Mouse (Mus musculus) thymus, adult 2 months (tissue): ENCODE measurements at regions not wholly inside any gene's neighbourhood (a gene's known extent, or its start where the extent isn't known, plus 50 kb on each side); places are given as distances from the start of the nearest gene placed in this dataset.

Source experiments
- DNase-seq: peaks from one replicate; pipeline ENCODE4 v3.0.0; 2021
- H3K27ac ChIP-seq: fragments of 200-500 bp; 2 replicates; pipeline ENCODE4 v1.5.1; 2012; ENCODE audit warnings: low read length, control low read depth; ENCODE audit not compliant: control insufficient read depth, insufficient read depth
- H3K27me3 ChIP-seq: fragments of 200-500 bp; 2 replicates; pipeline ENCODE4 v1.6.1; 2012; ENCODE audit warnings: mild to moderate bottlenecking, low read length, moderate library complexity, mixed read lengths; ENCODE audit not compliant: control insufficient read depth, insufficient read depth
- H3K36me3 ChIP-seq: fragments of 200-500 bp; 2 replicates; pipeline ENCODE4 v1.6.1; 2012; ENCODE audit warnings: mild to moderate bottlenecking, low read length, moderate library complexity; ENCODE audit not compliant: control insufficient read depth, insufficient read depth
- H3K4me1 ChIP-seq: fragments of 200-500 bp; replicated peaks from 2 replicates; pipeline ENCODE4 v1.6.1; 2012; ENCODE audit warnings: low read length; ENCODE audit not compliant: control insufficient read depth, insufficient read depth
- H3K4me3 ChIP-seq: fragments of 200-500 bp; 2 replicates; pipeline ENCODE4 v1.5.1; 2012; ENCODE audit warnings: mild to moderate bottlenecking, low read length, control low read depth, moderate library complexity; ENCODE audit not compliant: control insufficient read depth, insufficient read depth
- CTCF ChIP-seq: fragments of 200-500 bp; IDR thresholded peaks from 2 replicates; pipeline ENCODE4 v1.5.1; 2012; ENCODE audit warnings: mild to moderate bottlenecking, control low read depth, low read length, moderate library complexity, borderline replicate concordance; ENCODE audit not compliant: control insufficient read depth, poor library complexity, insufficient read depth; ENCODE audit errors: extremely low read depth
- POLR2A ChIP-seq: fragments of 200-500 bp; IDR thresholded peaks from 2 replicates; pipeline ENCODE4 v1.6.1; 2012; ENCODE audit warnings: mild to moderate bottlenecking, low read length, control low read depth, moderate library complexity; ENCODE audit not compliant: control insufficient read depth, poor library complexity, insufficient read depth; ENCODE audit errors: extremely low read depth
- WGBS: fragments of 180-500 bp; shearing (Covaris S2); methylation state at CpG from one replicate; pipeline ENCODE4 v1.1.7; 2018; 5-methylcytosine and 5-hydroxymethylcytosine counted together

- Histone ChIP-seq H3K4me1 (no peaks in the 10 kb centered on the region), H3K27me3 (no peaks in the 10 kb centered on the region), H3K36me3 (no peaks in the 10 kb centered on the region), H3K27ac (no peak overlapping the region), H3K4me3 (no peak overlapping the region)
- TF ChIP-seq CTCF = no peak
- no peak for TF ChIP-seq POLR2A
- WGBS = 92% methylated on average over 9 of the region's 9 CpGs
- no peak for DNase-seq
Measured at GRCm38 (mm10) chr17:9848559-9849357, 179.2 kb upstream of the Pabpc6 start.

- TF ChIP-seq POLR2A = no peak
- TF ChIP-seq CTCF = no peak
Measured at GRCm38 (mm10) chr17:9845451-9846075, 176.0 kb upstream of the Pabpc6 start.

DNA sequence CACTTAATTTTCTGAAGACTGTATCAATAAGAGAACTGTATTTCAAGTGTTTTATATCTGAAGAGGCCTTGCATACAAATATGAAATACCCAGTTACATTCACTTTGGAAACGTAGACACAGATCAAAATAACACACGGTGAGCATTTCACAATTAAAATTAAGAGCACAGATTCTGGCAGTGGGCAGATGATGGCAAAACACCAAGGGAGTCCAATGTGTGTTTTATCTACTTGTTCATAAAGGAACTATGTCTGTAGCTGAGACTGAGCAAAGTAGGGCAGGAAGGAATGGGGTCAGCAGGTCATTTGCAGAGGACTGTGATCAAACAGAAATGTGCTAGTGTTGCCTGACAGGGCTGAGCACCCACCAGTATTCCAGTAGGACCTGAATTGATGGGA is 171.6 kb upstream of the Pabpc6 start:
- Histone ChIP-seq H3K4me3 (no peak overlapping the region), H3K4me1 (no peaks in the 10 kb centered on the region), H3K36me3 (no peaks in the 10 kb centered on the region), H3K27ac (no peak overlapping the region), H3K27me3 (no peaks in the 10 kb centered on the region)
- 95% methylated on average over 2 of the region's 2 CpGs for WGBS
- TF ChIP-seq CTCF (no peak), POLR2A (no peak)
- no peak for DNase-seq

More at GRCm38 (mm10) chr17:9845451-9846075, 176.0 kb upstream of the Pabpc6 start:
- 71% methylated on average over 4 of the region's 4 CpGs for WGBS
- Histone ChIP-seq H3K27ac (no peak overlapping the region), H3K36me3 (no peaks in the 10 kb centered on the region), H3K4me1 (no peaks in the 10 kb centered on the region), H3K27me3 (no peaks in the 10 kb centered on the region), H3K4me3 (no peak overlapping the region)
- no peak for DNase-seq

DNA sequence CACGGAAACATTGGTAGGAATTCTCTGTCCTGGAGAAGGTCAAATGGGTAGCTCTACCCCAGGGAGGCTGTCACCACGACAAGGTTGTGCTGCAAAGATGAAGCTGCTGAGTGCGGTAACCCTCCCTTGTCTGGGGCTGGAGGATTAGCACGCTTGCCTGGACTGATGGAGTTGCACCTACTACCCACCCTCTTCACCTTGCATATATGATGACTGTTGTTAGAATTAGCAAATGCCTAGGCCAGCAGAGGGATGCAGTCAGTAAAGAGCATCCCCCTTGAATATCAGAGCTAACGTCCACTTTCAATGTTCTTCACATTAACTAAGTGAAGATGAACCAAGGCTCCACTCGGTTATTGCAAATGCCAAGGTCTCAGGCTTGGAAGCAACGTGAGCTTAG is 169.7 kb upstream of the Pabpc6 start:
- no peak overlapping the region for H3K27ac ChIP-seq
- H3K36me3 ChIP-seq = no peaks in the 10 kb centered on the region
- TF ChIP-seq POLR2A (no peak), CTCF (no peak)
- no peak overlapping the region for H3K4me3 ChIP-seq
- H3K4me1 ChIP-seq = no peaks in the 10 kb centered on the region
- WGBS = 93% methylated on average over 7 of the region's 7 CpGs
- DNase-seq = no peak
- H3K27me3 ChIP-seq = no peaks in the 10 kb centered on the region

- WGBS = 92% methylated on average over 7 of the region's 7 CpGs
Measured at GRCm38 (mm10) chr17:9836995-9837842, 167.7 kb upstream of the Pabpc6 start.

GRCm38 (mm10) chr17:9829895-9830294 is 160.4 kb upstream of the Pabpc6 start:
- Histone ChIP-seq H3K27me3 (no peaks in the 10 kb centered on the region), H3K36me3 (no peaks in the 10 kb centered on the region), H3K4me1 (no peaks in the 10 kb centered on the region), H3K27ac (no peak overlapping the region), H3K4me3 (no peak overlapping the region)
- no peak for TF ChIP-seq CTCF
- WGBS = 93% methylated on average over 5 of the region's 5 CpGs
- no peak for DNase-seq

More at GRCm38 (mm10) chr17:9836995-9837842, 167.7 kb upstream of the Pabpc6 start:
- Histone ChIP-seq H3K27me3 (no peaks in the 10 kb centered on the region), H3K27ac (no peak overlapping the region), H3K36me3 (no peaks in the 10 kb centered on the region), H3K4me3 (no peak overlapping the region), H3K4me1 (no peaks in the 10 kb centered on the region)
- no peak for DNase-seq
- no peak for TF ChIP-seq POLR2A
- TF ChIP-seq CTCF = no peak
